Mouse (Mus musculus) testis, postnatal 10 days (tissue): Measurements from ENCODE around the gene Pde1a.
"Not testable (repeated sequence)": the region's sequence is repeated elsewhere in the genome, so short reads cannot be mapped to it uniquely, and the experiment has no call there.

Experiments
- DNase-seq: peaks from one replicate; pipeline ENCODE4 v3.0.0; 2021; ENCODE audit warnings: low spot score

Gene Pde1a

GRCm38 (mm10) chr2:79961421-79961820 is 167.8 kb downstream of the Pde1a start:
- DNase-seq, result no peak

GRCm38 (mm10) chr2:79957659-79958340 is 171.5 kb downstream of the Pde1a start:
- DNase-seq, result no peak

GRCm38 (mm10) chr2:79945898-79946675 is 183.2 kb downstream of the Pde1a start:
- DNase-seq, result no peak

- no peak for DNase-seq
Observed at GRCm38 (mm10) chr2:79934660-79935059, 194.6 kb downstream of the Pde1a start.

- DNase-seq, result no peak
Observed at GRCm38 (mm10) chr2:79922356-79922755, 206.9 kb downstream of the Pde1a start.

- DNase-seq, result no peak
Observed at GRCm38 (mm10) chr2:79921375-79921774, 207.9 kb downstream of the Pde1a start.

- DNase-seq, result no peak
Observed at GRCm38 (mm10) chr2:79920438-79920837, 208.8 kb downstream of the Pde1a start.

GRCm38 (mm10) chr2:79901841-79902510 is 227.3 kb downstream of the Pde1a start:
- DNase-seq, result no peak

- DNase-seq, result no peak
Observed at GRCm38 (mm10) chr2:79898522-79898921, 230.7 kb downstream of the Pde1a start.

- no peak for DNase-seq
Observed at GRCm38 (mm10) chr2:79892829-79893228, 236.4 kb downstream of the Pde1a start.

GRCm38 (mm10) chr2:79891760-79892570 is 237.3 kb downstream of the Pde1a start:
- DNase-seq, result peak; percentile 91

GRCm38 (mm10) chr2:79890726-79891125 is 238.5 kb downstream of the Pde1a start:
- DNase-seq, result no peak

GRCm38 (mm10) chr2:79883631-79884350 is 245.5 kb downstream of the Pde1a start:
- DNase-seq, result no peak

- DNase-seq, result no peak
Observed at GRCm38 (mm10) chr2:79883210-79883609, 246.0 kb downstream of the Pde1a start.

GRCm38 (mm10) chr2:79865275-79865999 is 263.8 kb downstream of the Pde1a start:
- DNase-seq, result no peak

- DNase-seq, result no peak
Observed at GRCm38 (mm10) chr2:79856874-79857273, 272.4 kb downstream of the Pde1a start.

- DNase-seq, result not testable (repeated sequence)
Observed at GRCm38 (mm10) chr2:79847396-79847795, 281.9 kb downstream of the Pde1a start.

- DNase-seq, result no peak
Observed at GRCm38 (mm10) chr2:79839513-79839912, 289.7 kb downstream of the Pde1a start.

GRCm38 (mm10) chr2:79839090-79839489 is 290.2 kb downstream of the Pde1a start:
- no peak for DNase-seq

- no peak for DNase-seq
Observed at GRCm38 (mm10) chr2:79825853-79826252, 303.4 kb downstream of the Pde1a start.

GRCm38 (mm10) chr2:79819543-79819942 is 309.7 kb downstream of the Pde1a start:
- no peak for DNase-seq
